28 mouse cellular contexts compared by ENCODE assay signal in the genomic region with DNA sequence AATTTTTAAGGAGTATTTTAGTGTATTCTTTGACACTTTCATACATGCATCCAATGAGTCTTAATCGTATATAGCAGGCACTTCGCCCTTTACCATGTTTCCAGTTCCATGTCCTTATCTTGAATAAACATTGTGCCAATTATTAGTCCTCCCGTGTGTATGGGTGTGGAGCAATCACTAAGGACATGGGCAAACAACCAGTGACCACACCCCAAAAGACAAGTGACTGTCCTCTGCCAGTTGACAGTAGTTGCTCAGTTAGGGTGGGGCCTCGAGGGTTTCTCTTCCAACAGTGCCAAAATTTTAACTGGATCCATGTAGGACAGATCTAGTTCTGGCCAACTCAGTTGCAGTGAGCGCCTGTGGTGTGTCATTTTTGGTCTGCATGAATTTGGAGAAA.
"Had no signal": no experiment of that assay in that cellular context is flagged by ENCODE, and none has a peak within 500 bp of the region (broad histone marks: within the 10 kb centered on the region; RNA-seq: fewer than 3 reads in every experiment).

No protein-coding gene starts in this region.

- H3K27ac ChIP-seq: gastrocnemius, adult 2 months; heart, adult 2 months; heart, embryonic 10.5 days; hindbrain, embryonic 10.5 days; hindbrain, embryonic 12.5 days; hindbrain, embryonic 14.5 days; kidney, embryonic 15.5 days; kidney, postnatal 0 days; layer of hippocampus, adult 2 months; limb, embryonic 13.5 days; limb, embryonic 15.5 days; liver, embryonic 12.5 days; liver, embryonic 14.5 days had no signal

- H3K27me3 ChIP-seq: heart, embryonic 12.5 days; hindbrain, embryonic 12.5 days; kidney, embryonic 15.5 days; limb, embryonic 13.5 days; limb, embryonic 15.5 days; liver, embryonic 12.5 days had no signal

- H3K4me3 ChIP-seq: gastrocnemius, adult 2 months; heart, adult 2 months; heart, embryonic 10.5 days; heart, embryonic 12.5 days; hindbrain, embryonic 10.5 days; hindbrain, embryonic 12.5 days; kidney, embryonic 15.5 days; layer of hippocampus, adult 2 months; limb, embryonic 13.5 days; limb, embryonic 15.5 days; liver, embryonic 12.5 days had no signal

- ATAC-seq: forebrain, postnatal 0 days; hindbrain, embryonic 16.5 days; inflammation-experienced regulatory T-cells, adult 6 months; liver, embryonic 12.5 days had no signal

- H3K9me3 ChIP-seq: heart, embryonic 10.5 days; heart, embryonic 12.5 days; hindbrain, embryonic 10.5 days; hindbrain, embryonic 12.5 days; kidney, embryonic 15.5 days; limb, embryonic 13.5 days; limb, embryonic 15.5 days; liver, embryonic 12.5 days had no signal

- H3K4me2 ChIP-seq: heart, embryonic 12.5 days; hindbrain, embryonic 12.5 days; hindbrain, embryonic 14.5 days; kidney, embryonic 15.5 days; limb, embryonic 13.5 days; limb, embryonic 15.5 days; liver, embryonic 12.5 days had no signal

- DNase-seq: forebrain, postnatal 0 days; gastrocnemius, adult 2 months; gastrocnemius, postnatal 10 days; gastrocnemius, postnatal 25 days; heart, adult 11 months; heart, adult 2 months; heart, postnatal 10 days; heart, postnatal 4 days; kidney, adult 11 months; kidney, adult 2 months; kidney, adult 9 months; kidney, postnatal 14 days; kidney, postnatal 36 days; left cerebral cortex, postnatal 4 days had no signal

- H3K9ac ChIP-seq: forebrain, postnatal 0 days; heart, embryonic 12.5 days; hindbrain, embryonic 12.5 days; hindbrain, embryonic 14.5 days; kidney, embryonic 15.5 days; limb, embryonic 13.5 days; limb, embryonic 15.5 days; liver, embryonic 12.5 days; liver, embryonic 14.5 days had no signal

- H3K4me1 ChIP-seq: heart, embryonic 10.5 days; heart, embryonic 12.5 days; hindbrain, embryonic 10.5 days; hindbrain, embryonic 12.5 days; kidney, embryonic 15.5 days; limb, embryonic 13.5 days; limb, embryonic 15.5 days; liver, embryonic 12.5 days had no signal

- H3K36me3 ChIP-seq: heart, embryonic 10.5 days; heart, embryonic 12.5 days; hindbrain, embryonic 10.5 days; hindbrain, embryonic 12.5 days; kidney, embryonic 15.5 days; limb, embryonic 13.5 days; limb, embryonic 15.5 days; liver, embryonic 12.5 days had no signal
